Comparison of ENCODE assay signal across 26 mouse cellular contexts in the genomic region with DNA sequence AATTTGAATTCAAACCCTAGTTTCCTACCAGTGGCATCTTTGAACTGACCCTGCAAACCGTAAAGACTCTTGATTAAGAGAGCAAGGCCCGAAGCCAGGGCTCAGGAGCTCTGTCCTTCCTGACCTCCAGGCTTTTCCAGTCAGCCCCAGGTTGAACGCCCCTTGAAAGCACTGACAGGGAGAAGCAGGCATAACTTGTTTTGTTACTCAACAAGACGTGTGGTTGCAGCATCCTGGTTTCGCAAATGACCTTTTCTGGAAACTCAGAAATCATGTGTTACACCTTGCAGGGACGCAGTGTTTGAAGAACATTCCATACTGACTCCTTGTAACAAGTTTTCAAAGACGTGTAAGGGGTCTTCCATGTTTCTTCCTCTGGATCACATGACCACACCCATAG. TPM values are rescaled to one million over a fixed set of nuclear protein-coding genes. Genes with fewer than 3 reads are reported as not detected.
DNase-seq lines count a peak whose midpoint lies in the region; ATAC-seq and TF ChIP-seq lines count a peak whose summit lies in the region.
"Had no signal": no experiment of that assay in that cellular context is flagged by ENCODE, and none has a peak within 500 bp of the region (broad histone marks: within the 10 kb centered on the region; RNA-seq: fewer than 3 reads in every experiment).

No protein-coding gene starts in this region.

- TF ChIP-seq POLR2A in bone marrow, adult 2 months (IDR thresholded peaks at IDR 0.05; ENCODE audit: borderline replicate concordance, control insufficient read depth, low read depth, low read length), result no peak
- no peak for TF ChIP-seq POLR2A in kidney, adult 2 months (IDR thresholded peaks at IDR 0.05; ENCODE audit: low read depth, low read length)

- peaks cover 69% of the 10 kb centered on the region for H3K79me2 ChIP-seq in macrophage (ENCODE audit: inconsistent target)

- no peaks in the 10 kb centered on the region for H3K27me3 ChIP-seq in kidney, adult 2 months (replicated peaks; ENCODE audit: control insufficient read depth, insufficient read depth, low read length)
- H3K27me3 ChIP-seq: CH12.LX; limb, embryonic 15.5 days had no signal

- H3K4me3 ChIP-seq in bone marrow, adult 2 months (replicated peaks; ENCODE audit: control insufficient read depth, low read depth, low read length), result no peak overlapping the region
- no peak overlapping the region for H3K4me3 ChIP-seq in macrophage (ENCODE audit: inconsistent target)
- no peak overlapping the region for H3K4me3 ChIP-seq in kidney, adult 2 months (ENCODE audit: insufficient read depth, low read depth, low read length)
- H3K4me3 ChIP-seq: erythroblast, embryonic 14.5 days; forebrain, embryonic 12.5 days; heart, adult 2 months; limb, embryonic 10.5 days; limb, embryonic 15.5 days; midbrain, embryonic 10.5 days; neural tube, embryonic 13.5 days had no signal

- intact Hi-C loops in gastrocnemius, postnatal 14 days (cut with DNase I; ENCODE audit: low total_unique reads), result loop anchor here (5.0 kb wide), 1 partner anchor 120 kb away; no protein-coding TSS in a partner anchor

- 44% methylated on average over 7 of the region's 7 CpGs for WGBS in bone marrow, adult 2 months
- WGBS in macrophage (ENCODE audit: missing documents), result 47% methylated on average over 7 of the region's 7 CpGs
- 80% methylated on average over 7 of the region's 7 CpGs for WGBS in kidney, adult 2 months

- H3K36me3 ChIP-seq in macrophage (ENCODE audit: inconsistent target), result peaks cover 12% of the 10 kb centered on the region
- H3K36me3 ChIP-seq in kidney, adult 2 months (ENCODE audit: control insufficient read depth, insufficient read depth, low read length), result no peaks in the 10 kb centered on the region

- peaks cover 6% of the 10 kb centered on the region for H3K4me1 ChIP-seq in bone marrow, adult 2 months (ENCODE audit: control insufficient read depth, insufficient read depth, low read length)
- no peaks in the 10 kb centered on the region; the same call in 1 of the 2 replicates for H3K4me1 ChIP-seq in kidney, adult 2 months (ENCODE audit: control insufficient read depth, insufficient read depth, low read length)

- peak; percentile 49 for ATAC-seq in granulocyte monocyte progenitor cell, adult 5-6 weeks (replicated peaks; ENCODE audit: poor library complexity, severe bottlenecking)
- ATAC-seq: activated CD4-positive, CD25-positive, alpha-beta regulatory T cell, adult 4 months; intestine, postnatal 0 days had no signal

- no peak for TF ChIP-seq CTCF in bone marrow, adult 2 months (IDR thresholded peaks at IDR 0.05; ENCODE audit: control insufficient read depth, insufficient read depth, low read length)
- TF ChIP-seq CTCF in kidney, adult 2 months (conservative IDR thresholded peaks at IDR 0.05; ENCODE audit: insufficient read depth, insufficient read length, low read depth, low read length), result no peak

- peak; percentile 62 for DNase-seq in 416B (ENCODE audit: low read depth)
- no peak for DNase-seq in spleen, postnatal 10 days (ENCODE audit: low spot score in 2 of 2)
- no peak for DNase-seq in cerebellum, adult 9-10 months
- no peak for DNase-seq in kidney, adult 2 months
- DNase-seq in gastrocnemius, postnatal 14 days, result no peak
- DNase-seq: adrenal gland, adult 2 months; adrenal gland, postnatal 36 days; cerebellum, adult 11-12 months; cerebellum, postnatal 10 days; gastrocnemius, postnatal 25 days; heart, adult 2 months; kidney, postnatal 14 days; layer of hippocampus, adult 9-11 months had no signal

- H3K27ac ChIP-seq in bone marrow, adult 2 months (ENCODE audit: control insufficient read depth, insufficient read depth, low read depth, low read length, poor library complexity), result peak overlapping the region; percentile 13; the same call in 1 of the 2 replicates
- H3K27ac ChIP-seq in macrophage, result peak overlapping the region; percentile 98
- no peak overlapping the region for H3K27ac ChIP-seq in kidney, adult 2 months (ENCODE audit: insufficient read depth, low read depth, low read length)
- H3K27ac ChIP-seq: forebrain, embryonic 12.5 days; heart, adult 2 months; limb, embryonic 10.5 days; limb, embryonic 15.5 days; liver, embryonic 14.5 days; midbrain, embryonic 10.5 days; neural tube, embryonic 13.5 days had no signal

RNA-seq across cellular contexts. Expression of a gene that starts 5.1 kb away (rescaled TPM):
- polyA plus RNA-seq in bone marrow, adult 2 months (2011; ENCODE audit: insufficient read depth, insufficient read length, low replicate concordance, missing spikeins), result 21.0 and 27.9 TPM in 2 replicates
- total RNA-seq in granulocyte monocyte progenitor cell, adult 5-6 weeks (2014; fragmentation: Nextera tagmentation), result 12.8 and 13.5 TPM in 2 replicates
- total RNA-seq in granulocyte monocyte progenitor cell, adult 5-6 weeks (2017), result 16.4 and 16.9 TPM in 2 replicates
- 100 to 1,000 TPM; 139 to 319 (median 251) TPM for total RNA-seq in macrophage (2018; cell fraction: chromatin; rRNA removed)
- 10 to 100 TPM; 30.7 to 54.7 (median 44.4) TPM for total RNA-seq in macrophage (2018; cell fraction: cytosol; rRNA removed)
- 100 to 1,000 TPM in 15 of 26 experiments, 10 to 100 TPM in 11; 80.4 to 185 (median 108) TPM for total RNA-seq in macrophage (2018; cell fraction: nucleus; rRNA removed)
- 44.0 to 60.9 TPM (median 45.0 TPM) in 3 replicates for polyA plus RNA-seq in macrophage (2018)
- polyA plus RNA-seq in kidney, adult 2 months (2012; rRNA removed), result 22.2 and 22.8 TPM in 2 replicates
- 10 to 100 TPM; 24.7 to 25.2 TPM for total RNA-seq in gastrocnemius, postnatal 14 days (2021)

RNA-seq across cellular contexts. Expression of a gene that starts 5.2 kb away (rescaled TPM):
- polyA plus RNA-seq in bone marrow, adult 2 months (2011; ENCODE audit: insufficient read depth, insufficient read length, low replicate concordance, missing spikeins), result 25.6 and 67.8 TPM in 2 replicates
- 57.0 and 64.0 TPM in 2 replicates for total RNA-seq in granulocyte monocyte progenitor cell, adult 5-6 weeks (2014; fragmentation: Nextera tagmentation)
- 24.3 and 47.2 TPM in 2 replicates for total RNA-seq in granulocyte monocyte progenitor cell, adult 5-6 weeks (2017)
- total RNA-seq in macrophage (2018; cell fraction: chromatin; rRNA removed), result 100 to 1,000 TPM; 230 to 652 (median 349) TPM
- 10 to 100 TPM; 45.7 to 98.1 (median 65.6) TPM for total RNA-seq in macrophage (2018; cell fraction: cytosol; rRNA removed)
- total RNA-seq in macrophage (2018; cell fraction: nucleus; rRNA removed), result 100 to 1,000 TPM; 117 to 400 (median 216) TPM
- 77.2 to 118 TPM (median 110 TPM) in 3 replicates for polyA plus RNA-seq in macrophage (2018)
- polyA plus RNA-seq in kidney, adult 2 months (2012; rRNA removed), result 21.1 and 23.9 TPM in 2 replicates
- 10 to 100 TPM; 16.5 to 21.1 TPM for total RNA-seq in gastrocnemius, postnatal 14 days (2021)
